Mouse (Mus musculus) limb, embryonic 10.5 days (tissue): ENCODE data around the gene Lrp1. TPM values are rescaled to one million over a fixed set of nuclear protein-coding genes. Genes with fewer than 3 reads are reported as not detected.
A peak's percentile ranks its signal among the peaks of the same experiment; 100 is the strongest.

Source experiments
- DNase-seq: peaks from one replicate; pipeline ENCODE4 v3.0.0-alpha.2; 2017; ENCODE audit warnings: low spot score
- H3K27ac ChIP-seq: fragments of 300-500 bp; sonication (generic); 2 replicates; pipeline ENCODE4 v1.5.1; 2016; ENCODE audit warnings: mild to moderate bottlenecking
- H3K27me3 ChIP-seq: fragments of 300-500 bp; sonication (generic); 2 replicates; pipeline ENCODE4 v1.6.1; 2016; ENCODE audit warnings: low read depth, mild to moderate bottlenecking; ENCODE audit not compliant: poor library complexity, severe bottlenecking
- H3K36me3 ChIP-seq: fragments of 300-500 bp; sonication (generic); 2 replicates; pipeline ENCODE4 v1.6.1; 2016; ENCODE audit warnings: mild to moderate bottlenecking, moderate library complexity
- H3K4me1 ChIP-seq: fragments of 300-500 bp; sonication (generic); 2 replicates; pipeline ENCODE4 v1.6.1; 2016
- H3K4me3 ChIP-seq: fragments of 300-500 bp; sonication (generic); 2 replicates; pipeline ENCODE4 v1.5.1; 2016; ENCODE audit warnings: mild to moderate bottlenecking, moderate library complexity
- H3K9me3 ChIP-seq: fragments of 300-500 bp; sonication (generic); replicated peaks from 2 replicates; pipeline ENCODE4 v1.6.1; 2016; ENCODE audit warnings: mild to moderate bottlenecking
- WGBS: fragments of 180-500 bp; shearing (Covaris S2); methylation state at CpG from one replicate; pipeline ENCODE4 v1.1.7; 2016; 5-methylcytosine and 5-hydroxymethylcytosine counted together
- polyA plus RNA-seq: library from polyadenylated mRNA; unstranded; fragments of >200 nt; fragmentation: Nextera tagmentation; extraction: Ambion mirVana; gene quantifications from 2 replicates; pipeline ENCODE4 v1.2.1, GENCODE M21; 2016

Lrp1 gene
- polyA plus RNA-seq, 1 experiment from 2014 or later = 67.8 TPM

GRCm38 (mm10) chr10:127543916-127544315, 77.0 kb downstream of the Lrp1 start:
- H3K4me3 ChIP-seq = no peak overlapping the region
- H3K27me3 ChIP-seq = no peaks in the 10 kb centered on the region
- H3K9me3 ChIP-seq = no peaks in the 10 kb centered on the region
- DNase-seq = no peak
- H3K4me1 ChIP-seq = no peaks in the 10 kb centered on the region; the same call in 1 of the 2 replicates
- no peak overlapping the region for H3K27ac ChIP-seq
- H3K36me3 ChIP-seq = peaks cover 100% of the 10 kb centered on the region
- WGBS = 82% methylated on average over 3 of the region's 3 CpGs

- Histone ChIP-seq H3K4me3 (no peak overlapping the region), H3K9me3 (no peaks in the 10 kb centered on the region), H3K36me3 (peaks cover 96% of the 10 kb centered on the region), H3K27ac (no peak overlapping the region), H3K27me3 (no peaks in the 10 kb centered on the region), H3K4me1 (no peaks in the 10 kb centered on the region; the same call in 1 of the 2 replicates)
- WGBS = 59% methylated on average over 6 of the region's 6 CpGs
- DNase-seq = no peak
Measured at GRCm38 (mm10) chr10:127542720-127543119, 78.2 kb downstream of the Lrp1 start.

GRCm38 (mm10) chr10:127542084-127542483, 78.9 kb downstream of the Lrp1 start:
- Histone ChIP-seq H3K4me1 (peaks cover under 1% of the 10 kb centered on the region; the same call in 1 of the 2 replicates), H3K27ac (no peak overlapping the region), H3K27me3 (peaks cover under 1% of the 10 kb centered on the region), H3K4me3 (no peak overlapping the region), H3K36me3 (peaks cover 90% of the 10 kb centered on the region), H3K9me3 (no peaks in the 10 kb centered on the region)
- WGBS = 90% methylated on average over 13 of the region's 13 CpGs
- DNase-seq = no peak

GRCm38 (mm10) chr10:127541510-127541909, 79.4 kb downstream of the Lrp1 start:
- Histone ChIP-seq H3K27me3 (peaks cover 6% of the 10 kb centered on the region), H3K36me3 (peaks cover 84% of the 10 kb centered on the region), H3K4me1 (peaks cover 6% of the 10 kb centered on the region), H3K27ac (no peak overlapping the region), H3K9me3 (no peaks in the 10 kb centered on the region), H3K4me3 (no peak overlapping the region)
- DNase-seq = no peak
- 97% methylated on average over 8 of the region's 8 CpGs for WGBS

GRCm38 (mm10) chr10:127537854-127538583, 82.9 kb downstream of the Lrp1 start:
- DNase-seq = peak; percentile 85
- H3K9me3 ChIP-seq = no peaks in the 10 kb centered on the region
- no peak overlapping the region for H3K27ac ChIP-seq
- H3K4me1 ChIP-seq = peaks cover 31% of the 10 kb centered on the region
- peaks cover 41% of the 10 kb centered on the region for H3K27me3 ChIP-seq
- H3K4me3 ChIP-seq = no peak overlapping the region
- 24% methylated on average over 7 of the region's 7 CpGs for WGBS
- peaks cover 53% of the 10 kb centered on the region for H3K36me3 ChIP-seq

- H3K36me3 ChIP-seq = peaks cover 40% of the 10 kb centered on the region
- WGBS = 14% methylated on average over 8 of the region's 8 CpGs
- no peak overlapping the region for H3K27ac ChIP-seq
- peaks cover 54% of the 10 kb centered on the region for H3K27me3 ChIP-seq
- peak; percentile 65 for DNase-seq
- H3K4me3 ChIP-seq = no peak overlapping the region; the same call in 1 of the 2 replicates
- H3K4me1 ChIP-seq = peaks cover 43% of the 10 kb centered on the region
- H3K9me3 ChIP-seq = no peaks in the 10 kb centered on the region
Measured at GRCm38 (mm10) chr10:127536586-127537314, 84.2 kb downstream of the Lrp1 start.

- H3K27ac ChIP-seq = 0 out of 2 replicates have a peak overlapping the region, but pooled peaks have one; percentile 50
- H3K4me1 ChIP-seq = peaks cover 61% of the 10 kb centered on the region
- peak; percentile 56 for DNase-seq
Measured at GRCm38 (mm10) chr10:127534929-127535384, 86.0 kb downstream of the Lrp1 start.

GRCm38 (mm10) chr10:127534036-127534928, 86.7 kb downstream of the Lrp1 start, which contains the start of gene Nxph4:
Nxph4 (minus strand) TSS chr10:127534559.
- WGBS = under 1% methylated on average over 76 of the region's 78 CpGs
- Histone ChIP-seq H3K4me3 (peak within 1 kb of the TSS; percentile 59), H3K4me1 (peaks cover 68% of the 10 kb centered on the region), H3K27ac (peak within 1 kb of the TSS; percentile 50), H3K36me3 (peaks cover 16% of the 10 kb centered on the region), H3K27me3 (peaks cover 79% of the 10 kb centered on the region), H3K9me3 (no peaks in the 10 kb centered on the region)
- peak; percentile 65 for DNase-seq

More at GRCm38 (mm10) chr10:127534929-127535384, 86.0 kb downstream of the Lrp1 start:
- Histone ChIP-seq H3K4me3 (peak overlapping the region; percentile 59), H3K27me3 (peaks cover 72% of the 10 kb centered on the region), H3K9me3 (no peaks in the 10 kb centered on the region), H3K36me3 (peaks cover 22% of the 10 kb centered on the region)
- under 1% methylated on average over 30 of the region's 30 CpGs for WGBS

GRCm38 (mm10) chr10:127531548-127531947, 89.4 kb downstream of the Lrp1 start:
- Histone ChIP-seq H3K4me1 (peaks cover 81% of the 10 kb centered on the region), H3K27ac (no peak overlapping the region), H3K27me3 (peaks cover 100% of the 10 kb centered on the region), H3K4me3 (peak overlapping the region; percentile 42), H3K36me3 (0 out of 2 replicates have a peak, but pooled peaks cover 4% of the 10 kb centered on the region), H3K9me3 (no peaks in the 10 kb centered on the region)
- WGBS = 2% methylated on average over 4 of the region's 4 CpGs
- DNase-seq = no peak

GRCm38 (mm10) chr10:127530945-127531344, 90.0 kb downstream of the Lrp1 start:
- no peak overlapping the region for H3K27ac ChIP-seq
- H3K4me1 ChIP-seq = peaks cover 85% of the 10 kb centered on the region
- WGBS = under 1% methylated on average over 24 of the region's 25 CpGs
- DNase-seq = no peak
- peaks cover 100% of the 10 kb centered on the region for H3K27me3 ChIP-seq
- H3K4me3 ChIP-seq = peak overlapping the region; percentile 42
- H3K9me3 ChIP-seq = no peaks in the 10 kb centered on the region
- 0 out of 2 replicates have a peak, but pooled peaks cover 4% of the 10 kb centered on the region for H3K36me3 ChIP-seq

GRCm38 (mm10) chr10:127527481-127527880, 93.5 kb downstream of the Lrp1 start:
- H3K9me3 ChIP-seq = no peaks in the 10 kb centered on the region
- H3K36me3 ChIP-seq = no peaks in the 10 kb centered on the region
- peaks cover 98% of the 10 kb centered on the region for H3K27me3 ChIP-seq
- H3K4me1 ChIP-seq = peaks cover 82% of the 10 kb centered on the region
- no peak overlapping the region for H3K27ac ChIP-seq
- peak; percentile 60 for DNase-seq
- WGBS = 1% methylated on average over 17 of the region's 17 CpGs
- no peak overlapping the region for H3K4me3 ChIP-seq

GRCm38 (mm10) chr10:127526681-127527080, 94.3 kb downstream of the Lrp1 start:
- 0% methylated on average over 26 of the region's 26 CpGs for WGBS
- DNase-seq = peak; percentile 78
- peak overlapping the region; percentile 32 for H3K27ac ChIP-seq
- H3K4me3 ChIP-seq = peak overlapping the region; percentile 39
- H3K9me3 ChIP-seq = no peaks in the 10 kb centered on the region
- H3K27me3 ChIP-seq = peaks cover 90% of the 10 kb centered on the region
- H3K4me1 ChIP-seq = peaks cover 78% of the 10 kb centered on the region
- H3K36me3 ChIP-seq = no peaks in the 10 kb centered on the region
